Mouse (Mus musculus) liver, adult (tissue): ENCODE results near the gene Fstl4.

ENCODE experiments used
- GATA4 ChIP-seq: IDR thresholded peaks from 2 replicates; pipeline ENCODE4 v1.6.1; 2014; ENCODE audit warnings: mild to moderate bottlenecking, low read length; ENCODE audit not compliant: insufficient replicate concordance

Gene Fstl4

GRCm38 (mm10) chr11:52752524-52752923 lies 11.9 kb upstream of the Fstl4 start:
- TF ChIP-seq GATA4 = no peak

- TF ChIP-seq GATA4 = no peak
Observed at GRCm38 (mm10) chr11:52753261-52753660, 11.2 kb upstream of the Fstl4 start.

DNA sequence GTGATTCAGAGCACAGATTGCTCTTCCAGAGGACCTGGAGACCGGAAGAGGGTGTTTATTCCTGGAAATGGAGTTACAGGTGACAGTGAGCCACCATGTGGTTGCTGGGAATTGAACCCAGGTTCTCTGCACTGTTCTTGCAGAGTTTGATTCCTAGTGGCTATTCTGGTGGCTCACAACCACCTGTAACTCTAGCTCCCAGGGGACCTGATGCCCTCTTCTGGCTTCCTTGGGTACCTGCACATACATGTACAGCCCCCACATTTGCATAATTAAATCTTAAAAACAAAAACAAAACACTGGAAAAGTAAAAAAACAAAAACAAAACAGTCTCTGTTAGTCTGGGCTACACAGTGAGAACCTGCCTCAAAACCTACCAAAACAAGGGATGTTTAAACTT lies 2.6 kb upstream of the Fstl4 start:
- TF ChIP-seq GATA4 = no peak

DNA sequence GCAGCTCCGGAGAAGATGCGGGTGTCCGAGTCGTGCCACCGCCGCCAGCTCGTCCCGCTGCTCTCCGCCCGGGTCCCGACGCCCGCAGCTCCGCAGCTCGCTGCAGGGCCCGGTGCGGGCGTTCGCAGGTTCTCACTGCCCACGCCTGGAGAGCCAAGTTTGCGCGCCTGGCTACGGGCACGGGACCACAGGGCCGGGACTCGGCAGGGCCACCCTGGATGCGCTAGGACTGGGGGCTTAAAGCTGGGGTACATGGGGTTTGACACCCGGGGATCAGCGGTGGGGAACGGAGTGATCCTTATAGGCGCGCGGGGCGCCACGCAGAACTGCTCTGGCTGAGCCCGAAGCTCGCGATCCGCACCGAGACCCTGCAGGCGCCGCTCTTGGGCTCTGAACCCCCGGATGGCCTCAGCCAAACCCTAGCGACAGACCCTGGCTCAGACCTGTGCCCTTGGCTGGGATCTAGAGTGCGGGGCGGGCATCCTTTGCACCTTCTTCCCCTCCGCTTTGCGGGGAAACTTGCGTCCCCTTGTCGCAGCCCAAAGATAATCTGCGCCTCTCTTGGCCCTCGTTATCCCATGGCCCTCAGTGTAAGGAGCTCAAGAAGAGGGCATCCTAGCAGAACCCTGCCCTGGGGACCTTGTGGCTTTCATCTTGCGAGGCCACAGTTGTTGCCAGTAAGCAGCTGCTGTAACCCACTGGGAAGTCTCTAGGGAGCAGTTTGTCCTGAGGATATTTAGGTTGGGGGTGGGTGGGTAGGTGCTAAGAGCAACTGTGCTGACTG lies 652 bp downstream of the Fstl4 start:
- no peak for TF ChIP-seq GATA4

GRCm38 (mm10) chr11:52765678-52766254 lies 1.3 kb downstream of the Fstl4 start:
- TF ChIP-seq GATA4 = no peak

GRCm38 (mm10) chr11:52767921-52768320 lies 3.5 kb downstream of the Fstl4 start:
- TF ChIP-seq GATA4 = no peak

DNA sequence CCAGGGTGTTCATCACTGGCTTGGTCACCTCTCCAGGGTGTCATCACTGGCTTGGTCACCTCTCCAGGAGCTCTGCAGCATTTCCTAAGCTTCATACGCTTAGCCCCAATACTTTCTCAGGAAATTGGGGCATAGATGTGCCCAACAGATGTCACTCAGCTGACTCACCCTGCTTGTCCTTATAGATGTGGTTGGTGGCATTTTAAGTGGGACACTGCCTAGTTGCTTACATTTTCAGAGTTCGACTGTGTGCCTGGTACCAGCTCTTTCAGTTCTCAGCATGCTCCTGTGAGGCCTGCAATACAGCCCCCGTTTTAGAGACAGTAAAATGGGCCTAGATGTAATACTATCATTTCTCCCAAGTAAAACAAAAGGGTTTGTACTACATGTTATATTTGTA lies 8.6 kb downstream of the Fstl4 start:
- no peak for TF ChIP-seq GATA4

DNA sequence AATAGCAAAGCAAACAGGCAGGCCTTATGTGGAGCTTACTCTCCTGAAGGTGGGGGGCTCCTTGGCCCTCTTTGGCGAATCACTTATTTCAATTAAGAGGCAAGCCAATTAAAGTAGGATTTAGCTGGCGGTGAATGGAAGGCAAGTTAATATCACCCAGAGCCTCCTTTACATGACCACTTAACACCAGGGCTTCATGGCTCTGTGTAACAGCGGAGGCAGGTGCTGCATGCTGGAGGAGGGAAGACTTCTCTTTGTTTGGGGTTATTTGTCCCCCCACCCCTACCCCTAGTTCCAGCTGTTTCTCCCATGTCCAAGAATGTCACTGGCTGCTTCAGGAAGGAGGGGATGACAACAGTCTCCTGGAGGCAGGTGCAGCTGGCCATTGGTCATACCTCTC lies 10.9 kb downstream of the Fstl4 start:
- TF ChIP-seq GATA4 = no peak

- no peak for TF ChIP-seq GATA4
Observed at GRCm38 (mm10) chr11:52782426-52782825, 18.0 kb downstream of the Fstl4 start.

DNA sequence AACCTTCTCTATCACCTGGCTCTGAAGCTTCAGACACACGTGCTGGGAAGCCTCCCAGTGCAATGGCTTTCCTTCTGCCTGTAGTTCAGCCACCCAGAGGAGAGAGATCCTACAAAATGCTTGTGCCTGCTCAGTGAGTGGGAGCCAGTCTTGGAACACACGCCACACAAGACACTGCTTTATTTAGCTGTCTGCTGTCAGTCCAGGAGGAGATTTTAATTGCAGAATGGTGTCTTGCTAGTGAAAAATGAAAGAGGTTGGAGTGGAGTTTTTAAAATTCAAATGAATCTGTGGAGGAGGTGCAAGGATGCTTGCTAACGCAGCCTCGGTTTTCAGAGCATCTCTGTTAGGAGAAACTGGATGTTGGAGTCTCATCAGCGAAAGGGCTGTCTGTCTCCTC lies 29.9 kb downstream of the Fstl4 start:
- no peak for TF ChIP-seq GATA4

DNA sequence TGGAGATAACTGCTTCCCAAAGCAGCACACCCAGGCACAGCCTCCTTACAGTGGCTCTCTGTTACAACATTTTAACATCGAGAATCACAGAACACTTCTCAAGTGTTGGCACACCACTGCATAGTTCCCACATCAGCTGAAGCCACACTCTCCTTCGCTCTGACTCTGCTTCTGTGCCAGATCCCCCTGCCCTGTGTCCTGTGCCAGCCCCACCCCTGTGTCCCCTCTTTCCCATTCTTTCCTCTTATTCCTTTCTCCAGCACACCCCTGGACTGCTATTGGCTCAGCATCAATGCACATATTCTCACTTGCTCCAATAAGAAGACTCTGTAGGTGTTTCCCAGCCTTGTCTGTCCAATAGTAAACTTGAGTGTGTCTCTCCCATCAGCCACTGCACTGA lies 45.1 kb downstream of the Fstl4 start:
- TF ChIP-seq GATA4 = no peak

GRCm38 (mm10) chr11:52816004-52816403 lies 51.6 kb downstream of the Fstl4 start:
- TF ChIP-seq GATA4 = no peak

DNA sequence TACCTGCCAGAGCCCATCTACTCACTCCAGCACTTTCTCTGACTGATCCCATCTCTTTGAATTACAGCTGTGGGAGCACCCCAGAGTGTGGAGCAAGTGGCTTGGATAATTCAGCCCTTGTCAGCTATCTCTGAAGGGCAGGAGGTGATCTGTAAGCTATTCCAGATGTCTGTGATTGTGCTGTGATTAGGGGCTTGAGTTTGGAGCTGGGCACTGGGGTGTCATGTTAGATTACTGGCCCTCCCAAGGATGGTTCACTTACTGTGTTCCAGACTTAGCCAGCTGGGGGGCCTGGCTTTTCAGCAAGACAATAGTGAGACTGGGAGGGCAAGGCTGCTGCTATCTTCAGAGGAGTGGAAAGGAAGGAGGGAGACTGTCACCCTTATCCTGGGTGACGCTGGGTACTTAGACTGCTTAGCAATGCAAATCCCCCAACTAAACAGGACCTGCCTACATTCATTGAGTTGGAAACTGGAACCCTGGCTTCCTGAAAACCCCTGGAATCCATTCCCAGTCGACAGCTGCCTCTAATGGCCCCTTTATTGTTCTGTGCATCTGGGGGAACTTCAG lies 56.0 kb downstream of the Fstl4 start:
- no peak for TF ChIP-seq GATA4

DNA sequence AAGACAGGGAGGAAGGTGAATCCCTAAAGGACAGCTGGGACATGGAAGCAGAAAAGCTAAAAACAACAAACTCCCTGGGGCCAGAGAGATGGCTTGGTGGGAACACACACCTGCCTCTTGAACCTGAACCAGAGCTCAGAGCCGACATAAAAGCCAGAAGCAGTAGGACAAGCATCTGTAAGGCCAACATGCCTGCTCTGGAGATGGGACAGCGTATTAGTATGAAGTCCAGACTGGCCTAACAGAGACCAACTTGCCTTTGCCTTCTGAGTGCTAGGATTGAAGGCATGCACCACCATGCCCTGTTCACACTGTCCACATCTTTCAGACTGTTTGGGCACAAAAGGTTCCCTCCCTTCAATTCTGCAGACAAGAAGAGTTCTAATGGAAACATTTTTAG lies 62.2 kb downstream of the Fstl4 start:
- no peak for TF ChIP-seq GATA4

GRCm38 (mm10) chr11:52831631-52832310 lies 67.3 kb downstream of the Fstl4 start:
- no peak for TF ChIP-seq GATA4

GRCm38 (mm10) chr11:52832311-52832675 lies 67.9 kb downstream of the Fstl4 start:
- no peak for TF ChIP-seq GATA4

DNA sequence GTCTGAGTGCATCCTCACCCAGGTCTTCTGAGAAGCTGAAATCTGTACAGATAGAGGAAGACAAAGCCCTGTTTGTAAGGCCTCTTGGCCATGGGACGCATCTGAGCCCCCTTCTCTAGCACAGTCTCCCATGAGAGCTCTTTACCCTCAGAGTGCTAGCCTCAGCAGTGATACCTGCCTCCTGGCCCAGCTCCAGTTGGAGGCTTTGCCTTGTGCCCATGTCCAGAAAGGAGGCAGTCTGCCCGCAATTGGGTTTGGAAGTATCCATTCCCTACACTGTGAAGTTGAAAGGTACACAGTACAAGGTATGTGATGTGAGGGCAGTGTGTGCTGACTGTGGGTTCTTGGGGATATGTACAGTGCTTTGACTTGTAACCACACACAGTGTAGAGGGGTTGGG lies 84.3 kb downstream of the Fstl4 start:
- TF ChIP-seq GATA4 = no peak

- no peak for TF ChIP-seq GATA4
Observed at GRCm38 (mm10) chr11:52850071-52850470, 85.6 kb downstream of the Fstl4 start.
